Mouse (Mus musculus) forebrain, embryonic 12.5 days (tissue): ENCODE data around the gene Ccdc137. TPM values are rescaled to one million over a fixed set of nuclear protein-coding genes. Genes with fewer than 3 reads are reported as not detected.

Experiments used
- ATAC-seq: fragments of 200-750 bp; cut with Nextera tagmentation; 2 replicates; pipeline ENCODE4 v1.8.0; 2017; ENCODE audit warnings: moderate TSS enrichment; ENCODE audit not compliant: low FRiP score
- H3K27ac ChIP-seq: fragments of 300-500 bp; sonication (generic); 2 replicates; pipeline ENCODE4 v1.5.1; 2016; ENCODE audit warnings: mild to moderate bottlenecking
- H3K27me3 ChIP-seq: fragments of 300-500 bp; sonication (generic); 2 replicates; pipeline ENCODE4 v1.6.1; 2016; ENCODE audit warnings: mild to moderate bottlenecking
- H3K36me3 ChIP-seq: fragments of 300-500 bp; sonication (generic); replicated peaks from 2 replicates; pipeline ENCODE4 v1.6.1; 2016; ENCODE audit warnings: mild to moderate bottlenecking
- H3K4me1 ChIP-seq: fragments of 300-500 bp; sonication (generic); 2 replicates; pipeline ENCODE4 v1.6.1; 2016
- H3K4me2 ChIP-seq: fragments of 300-500 bp; sonication (generic); 2 replicates; pipeline ENCODE4 v1.6.1; 2016; ENCODE audit warnings: mild to moderate bottlenecking, moderate library complexity
- H3K4me3 ChIP-seq: fragments of 300-500 bp; sonication (generic); replicated peaks from 2 replicates; pipeline ENCODE4 v1.5.1; 2016; ENCODE audit warnings: mild to moderate bottlenecking
- H3K9ac ChIP-seq: fragments of 300-500 bp; sonication (generic); 2 replicates; pipeline ENCODE4 v1.6.1; 2016; ENCODE audit warnings: mild to moderate bottlenecking
- H3K9me3 ChIP-seq: fragments of 300-500 bp; sonication (generic); 2 replicates; pipeline ENCODE4 v1.6.1; 2016
- WGBS: fragments of 180-500 bp; shearing (Covaris S2); methylation state at CpG from one replicate; pipeline ENCODE4 v1.1.7; 2016; 5-methylcytosine and 5-hydroxymethylcytosine counted together
- polyA plus RNA-seq: library from polyadenylated mRNA; unstranded; fragments of >200 nt; fragmentation: Nextera tagmentation; extraction: Ambion mirVana; gene quantifications from 2 replicates; pipeline ENCODE4 v1.2.1, GENCODE M21; 2016

Ccdc137 gene
- polyA plus RNA-seq, 1 experiment from 2014 or later: 34.5 TPM

DNA sequence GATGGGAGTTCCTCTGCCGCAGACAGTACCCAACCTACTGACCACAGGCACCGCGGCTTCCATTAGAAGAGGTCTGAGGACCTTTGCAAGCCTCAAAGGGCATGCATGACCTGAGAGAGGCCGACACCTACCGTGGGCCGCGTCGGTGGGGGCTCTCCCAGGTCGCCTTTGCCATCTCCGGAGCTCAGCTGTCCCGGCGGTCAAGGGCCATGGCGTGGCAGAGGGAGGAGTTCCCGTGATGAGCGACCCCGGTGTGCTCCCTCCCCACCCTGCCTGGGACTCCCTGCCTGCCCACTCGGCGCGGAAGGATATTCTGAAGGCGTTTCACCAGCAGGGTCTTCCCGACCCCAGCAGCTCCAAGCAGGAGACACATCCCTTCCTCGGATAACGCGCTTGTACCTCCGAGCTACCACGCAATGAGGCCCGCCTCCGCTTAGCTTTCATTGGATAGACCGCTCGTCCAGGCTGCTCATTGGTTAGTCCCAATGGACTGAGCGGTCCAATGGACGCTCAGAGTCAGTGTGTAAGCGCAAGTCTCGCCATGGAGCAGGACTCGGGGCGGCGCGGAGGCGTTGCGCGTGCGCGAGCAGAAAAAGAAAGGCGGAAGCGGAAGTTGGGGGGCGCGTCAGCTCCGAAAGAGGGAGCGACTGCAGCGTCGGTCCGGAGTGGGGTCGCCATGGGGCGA is 9.3 kb downstream of the Ccdc137 start, which contains the start of gene Arl16:
Gene Arl16 (minus strand): TSS at position 557 of the 685 bp plus-strand sequence.
- peak within 1 kb of the TSS; percentile 94 for H3K4me3 ChIP-seq
- H3K9me3 ChIP-seq: no peaks in the 10 kb centered on the region
- H3K27me3 ChIP-seq: no peaks in the 10 kb centered on the region
- peak within 1 kb of the TSS; percentile 80 for H3K27ac ChIP-seq
- peak within 1 kb of the TSS; percentile 96 for H3K4me2 ChIP-seq
- peaks cover 59% of the 10 kb centered on the region for H3K36me3 ChIP-seq
- peaks cover 28% of the 10 kb centered on the region for H3K4me1 ChIP-seq
- under 1% methylated on average over 53 of the region's 54 CpGs for WGBS
- peak within 1 kb of the TSS; percentile 88 for H3K9ac ChIP-seq
- peak; percentile 100 for ATAC-seq

DNA sequence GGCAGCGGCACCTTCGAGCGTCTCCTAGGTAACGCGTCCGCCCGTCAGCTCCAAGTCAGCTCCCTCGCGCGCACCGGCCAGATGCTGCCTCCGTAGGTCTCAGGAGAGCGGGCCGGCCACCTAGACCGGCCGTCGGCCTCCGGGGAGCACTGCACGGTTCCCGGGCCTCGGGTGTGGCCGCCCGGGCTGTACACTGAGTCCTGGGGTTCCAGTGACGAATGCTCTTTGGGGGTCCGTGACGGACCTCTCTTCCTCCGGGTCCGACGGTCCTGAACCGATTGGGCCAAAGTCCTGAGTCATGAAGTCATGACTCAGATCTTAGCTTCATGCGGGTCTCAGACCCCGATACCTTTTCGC is 9.8 kb downstream of the Ccdc137 start:
- Histone ChIP-seq H3K9me3 (no peaks in the 10 kb centered on the region), H3K9ac (peak overlapping the region; percentile 86), H3K4me3 (peak overlapping the region; percentile 94), H3K4me2 (peak overlapping the region; percentile 96), H3K36me3 (peaks cover 59% of the 10 kb centered on the region), H3K27ac (peak overlapping the region; percentile 56; the same call in 1 of the 2 replicates), H3K4me1 (peaks cover 28% of the 10 kb centered on the region), H3K27me3 (no peaks in the 10 kb centered on the region)
- ATAC-seq: peak; percentile 73; the same call in 1 of the 2 replicates
- under 1% methylated on average over 33 of the region's 33 CpGs for WGBS

GRCm38 (mm10) chr11:120472052-120472451 is 14.1 kb downstream of the Ccdc137 start:
- H3K4me1 ChIP-seq: peaks cover 14% of the 10 kb centered on the region
- H3K9ac ChIP-seq: no peak overlapping the region
- WGBS: 96% methylated on average over 6 of the region's 6 CpGs
- H3K36me3 ChIP-seq: peaks cover 77% of the 10 kb centered on the region
- no peak overlapping the region for H3K4me3 ChIP-seq
- ATAC-seq: no peak
- H3K9me3 ChIP-seq: no peaks in the 10 kb centered on the region
- H3K4me2 ChIP-seq: no peak overlapping the region
- H3K27ac ChIP-seq: no peak overlapping the region
- H3K27me3 ChIP-seq: no peaks in the 10 kb centered on the region

DNA sequence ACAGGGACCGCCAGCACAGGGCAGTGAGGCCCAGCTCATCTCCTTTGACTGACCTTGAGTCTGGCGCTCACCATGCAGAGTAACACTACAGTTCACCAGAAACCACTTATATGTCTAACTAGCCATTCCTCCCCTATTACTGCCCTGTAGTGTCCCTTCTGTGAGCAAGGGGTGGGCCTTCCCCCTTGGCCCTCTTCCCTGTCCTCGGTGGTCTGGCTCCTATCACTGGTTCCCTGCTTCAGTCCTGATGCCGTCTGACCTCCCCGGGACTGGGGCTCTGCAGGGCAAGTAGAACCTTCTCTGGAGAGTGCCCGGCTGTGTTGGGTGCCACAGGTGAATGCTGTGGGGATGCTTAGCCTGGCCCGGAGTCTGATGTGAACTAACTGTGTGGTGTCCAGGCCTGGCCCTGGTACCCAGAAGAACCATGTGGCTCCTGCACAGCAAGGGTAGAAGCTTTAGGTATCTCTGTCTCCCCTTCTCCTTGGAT is 25.6 kb downstream of the Ccdc137 start:
- peak overlapping the region; percentile 92 for H3K27ac ChIP-seq
- peak overlapping the region; percentile 99 for H3K4me3 ChIP-seq
- H3K36me3 ChIP-seq: peaks cover 81% of the 10 kb centered on the region
- peak overlapping the region; percentile 91 for H3K4me2 ChIP-seq
- peaks cover 23% of the 10 kb centered on the region for H3K4me1 ChIP-seq
- no peaks in the 10 kb centered on the region for H3K27me3 ChIP-seq
- H3K9me3 ChIP-seq: no peaks in the 10 kb centered on the region
- H3K9ac ChIP-seq: peak overlapping the region; percentile 89
- ATAC-seq: no peak
- 88% methylated on average over 7 of the region's 7 CpGs for WGBS

DNA sequence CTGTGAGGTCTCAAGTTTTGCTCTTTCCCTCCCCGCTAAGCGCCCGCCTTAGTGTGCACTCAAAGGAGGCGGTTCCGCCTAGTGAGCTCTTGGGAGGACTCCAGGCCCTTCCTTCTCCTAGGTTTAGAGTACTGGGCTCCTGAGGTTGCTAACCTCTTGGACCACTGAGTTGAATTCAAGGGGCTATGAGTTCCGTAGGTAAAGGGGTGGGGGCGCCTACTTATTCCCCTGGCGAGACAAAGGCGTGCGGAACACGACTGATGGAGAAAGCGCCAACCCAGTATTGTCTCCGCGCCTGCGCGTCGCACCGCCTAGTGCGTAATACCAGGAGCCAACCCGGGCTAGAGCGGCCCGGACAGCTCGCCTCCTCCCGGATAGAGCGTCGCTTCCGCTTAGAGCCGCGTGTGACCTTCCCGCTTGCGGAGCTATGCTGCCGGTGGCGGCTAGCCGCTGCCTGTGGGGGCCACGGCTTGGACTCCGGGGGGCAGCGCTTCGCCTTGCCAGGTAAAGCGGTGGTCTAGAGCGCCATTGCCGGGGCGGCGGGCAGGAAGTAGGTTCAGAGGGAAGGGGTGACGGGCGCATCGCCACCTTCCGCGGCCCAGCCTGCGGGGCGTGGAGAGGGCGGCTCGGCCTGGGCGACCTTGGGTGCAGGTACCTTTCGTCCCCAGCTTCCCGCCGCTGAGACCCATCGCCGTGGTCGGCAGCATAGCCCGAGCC is 26.5 kb downstream of the Ccdc137 start, which contains the start of gene Mrpl12:
Gene Mrpl12 (plus strand): TSS at position 349 of the 717 bp plus-strand sequence.
- peak; percentile 95 for ATAC-seq
- H3K9me3 ChIP-seq: no peaks in the 10 kb centered on the region
- under 1% methylated on average over 60 of the region's 60 CpGs for WGBS

DNA sequence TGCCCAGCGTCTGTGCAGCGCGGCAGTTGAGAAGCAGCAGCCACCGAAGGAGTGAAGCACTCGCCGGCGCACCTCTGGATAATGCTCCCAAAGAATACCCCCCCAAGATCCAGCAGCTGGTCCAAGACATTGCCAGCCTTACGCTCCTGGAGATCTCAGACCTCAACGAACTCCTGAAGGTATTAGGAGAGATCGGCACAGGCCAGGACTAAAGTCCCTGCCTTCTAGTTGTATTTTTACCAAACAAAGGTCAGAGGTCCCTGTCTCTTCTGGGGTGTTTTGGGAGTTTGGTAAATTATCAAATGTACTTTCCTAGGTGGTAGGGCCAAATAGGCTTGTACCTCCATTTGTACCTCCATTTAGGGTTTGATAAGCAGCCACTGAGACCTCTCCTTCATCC is 27.3 kb downstream of the Ccdc137 start:
- H3K4me3 ChIP-seq: peak overlapping the region; percentile 99
- H3K27me3 ChIP-seq: no peaks in the 10 kb centered on the region
- H3K27ac ChIP-seq: 0 out of 2 replicates have a peak overlapping the region, but pooled peaks have one; percentile 92
- H3K9me3 ChIP-seq: no peaks in the 10 kb centered on the region
- peak overlapping the region; percentile 89 for H3K9ac ChIP-seq
- 8% methylated on average over 10 of the region's 10 CpGs for WGBS
- no peak for ATAC-seq
- peak overlapping the region; percentile 91 for H3K4me2 ChIP-seq
- peaks cover 28% of the 10 kb centered on the region for H3K4me1 ChIP-seq
- H3K36me3 ChIP-seq: peaks cover 77% of the 10 kb centered on the region

More for the DNA sequence above, 26.5 kb downstream of the Ccdc137 start, which contains the start of gene Mrpl12:
- peak within 1 kb of the TSS; percentile 91 for H3K4me2 ChIP-seq
- peak within 1 kb of the TSS; percentile 92 for H3K27ac ChIP-seq
- H3K4me1 ChIP-seq: peaks cover 24% of the 10 kb centered on the region
- peak within 1 kb of the TSS; percentile 99 for H3K4me3 ChIP-seq
- no peaks in the 10 kb centered on the region for H3K27me3 ChIP-seq
- H3K36me3 ChIP-seq: peaks cover 80% of the 10 kb centered on the region
- peak within 1 kb of the TSS; percentile 89 for H3K9ac ChIP-seq

DNA sequence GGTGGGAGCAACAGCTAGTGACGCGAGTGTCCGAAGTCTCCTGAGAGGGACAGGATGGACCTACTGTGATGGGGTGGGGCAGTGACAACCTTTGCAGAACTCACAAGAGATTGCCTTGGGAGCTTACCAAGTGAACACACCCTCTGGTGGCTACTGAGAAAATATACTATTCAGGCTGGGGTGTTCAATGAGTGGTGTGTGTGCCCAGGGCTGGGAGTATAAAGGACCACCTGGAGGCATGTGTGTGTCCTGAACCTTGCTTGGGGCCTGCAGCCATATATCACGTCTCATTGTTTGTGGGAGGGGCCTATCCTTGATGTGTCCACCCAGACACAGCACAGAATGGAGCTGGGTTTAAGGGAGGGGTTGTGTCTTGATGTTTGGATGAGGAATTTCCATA is 30.6 kb downstream of the Ccdc137 start:
- Histone ChIP-seq H3K27me3 (no peaks in the 10 kb centered on the region), H3K27ac (no peak overlapping the region), H3K9me3 (no peaks in the 10 kb centered on the region), H3K4me2 (no peak overlapping the region), H3K36me3 (peaks cover 45% of the 10 kb centered on the region), H3K9ac (no peak overlapping the region), H3K4me3 (no peak overlapping the region), H3K4me1 (peaks cover 52% of the 10 kb centered on the region)
- ATAC-seq: no peak
- WGBS: 76% methylated on average over 4 of the region's 4 CpGs

GRCm38 (mm10) chr11:120489054-120489761 is 31.3 kb downstream of the Ccdc137 start:
- peaks cover 49% of the 10 kb centered on the region for H3K4me1 ChIP-seq
- no peak overlapping the region for H3K9ac ChIP-seq
- H3K36me3 ChIP-seq: peaks cover 44% of the 10 kb centered on the region
- H3K4me3 ChIP-seq: no peak overlapping the region
- H3K9me3 ChIP-seq: no peaks in the 10 kb centered on the region
- no peak overlapping the region for H3K27ac ChIP-seq
- WGBS: 64% methylated on average over 4 of the region's 4 CpGs
- no peak overlapping the region for H3K4me2 ChIP-seq
- 0 out of 2 replicates have a peak, but pooled peaks have one; percentile 1 for ATAC-seq
- no peaks in the 10 kb centered on the region for H3K27me3 ChIP-seq

DNA sequence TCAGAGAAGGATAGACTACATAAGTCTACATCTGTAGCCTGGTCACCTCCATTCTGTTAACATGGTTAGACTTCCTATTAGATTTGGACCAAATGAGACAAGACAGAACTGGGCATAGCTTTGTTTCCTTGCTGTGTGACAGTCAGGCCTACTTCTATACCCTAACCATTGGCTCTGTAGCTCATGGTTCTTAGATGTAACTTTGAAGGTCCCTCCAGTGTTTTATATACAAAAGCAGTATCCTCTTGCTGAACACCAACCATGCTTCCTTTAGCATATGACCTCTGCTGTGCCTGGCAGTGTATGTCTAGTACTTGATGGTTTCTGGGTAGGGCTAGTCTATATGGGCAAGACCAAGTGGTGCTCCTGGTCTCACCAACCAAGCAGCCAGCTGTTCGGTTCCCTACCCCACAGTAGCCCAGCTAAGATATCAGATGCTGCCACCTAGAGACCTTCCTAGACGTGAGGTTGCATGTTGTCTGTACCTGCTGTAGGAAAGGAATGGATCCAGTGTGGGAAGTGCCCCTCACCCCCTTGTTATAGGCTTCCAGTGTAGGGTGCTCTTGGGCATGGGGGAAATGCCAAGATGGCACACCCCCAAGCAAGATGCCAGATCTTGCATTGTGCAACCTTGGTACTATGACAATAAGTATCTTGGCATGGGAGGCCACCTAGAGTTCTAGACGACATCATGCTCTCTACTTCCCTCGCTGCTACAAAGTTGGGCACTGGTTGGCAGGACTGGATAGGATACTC is 32.6 kb downstream of the Ccdc137 start:
- H3K27me3 ChIP-seq: no peaks in the 10 kb centered on the region
- H3K9ac ChIP-seq: peak overlapping the region; percentile 90; the same call in 1 of the 2 replicates
- H3K9me3 ChIP-seq: no peaks in the 10 kb centered on the region
- peak overlapping the region; percentile 85 for H3K27ac ChIP-seq
- WGBS: 30% methylated on average over 4 of the region's 4 CpGs
- H3K36me3 ChIP-seq: peaks cover 56% of the 10 kb centered on the region
- ATAC-seq: no peak
- peak overlapping the region; percentile 81 for H3K4me2 ChIP-seq
- 0 out of 2 replicates have a peak overlapping the region, but pooled peaks have one; percentile 91 for H3K4me3 ChIP-seq
- peaks cover 41% of the 10 kb centered on the region for H3K4me1 ChIP-seq

GRCm38 (mm10) chr11:120491317-120492023 is 33.6 kb downstream of the Ccdc137 start, which contains the start of gene Slc25a10:
Gene Slc25a10 (plus strand): TSS chr11:120491840.
- Histone ChIP-seq H3K9me3 (no peaks in the 10 kb centered on the region), H3K9ac (peak within 1 kb of the TSS; percentile 90), H3K4me2 (peak within 1 kb of the TSS; percentile 81), H3K27me3 (no peaks in the 10 kb centered on the region), H3K4me3 (peak within 1 kb of the TSS; percentile 91), H3K4me1 (peaks cover 35% of the 10 kb centered on the region), H3K36me3 (peaks cover 57% of the 10 kb centered on the region), H3K27ac (peak within 1 kb of the TSS; percentile 85)
- ATAC-seq: peak; percentile 88
- WGBS: under 1% methylated on average over 35 of the region's 35 CpGs
